Mouse (Mus musculus) heart, embryonic 14.5 days (tissue): Measurements from ENCODE around the gene Tent4b. TPM values are rescaled to one million over a fixed set of nuclear protein-coding genes. Genes with fewer than 3 reads are reported as not detected.

Experiments
- ATAC-seq: fragments of 200-750 bp; cut with Nextera tagmentation; 2 replicates; pipeline ENCODE4 v1.8.0; 2017; ENCODE audit warnings: low read depth, moderate TSS enrichment; ENCODE audit not compliant: insufficient number of reproducible peaks, insufficient read depth, low FRiP score
- H3K27ac ChIP-seq, 2 experiments: fragments of 200-500 bp in 1 of 2; fragments of 300-500 bp in 1 of 2; sonication (generic) in 1 of 2; replicated peaks in 1 of 2; 2 replicates each; pipeline ENCODE4 v1.5.1; 2012 to 2014; ENCODE audit warnings: low read depth in 2 of 2, low read length in 2 of 2, control low read depth in 1 of 2, mild to moderate bottlenecking in 1 of 2, mixed read lengths in 1 of 2; ENCODE audit not compliant: control insufficient read depth in 1 of 2, insufficient read depth in 1 of 2
- H3K27me3 ChIP-seq: fragments of 300-500 bp; sonication (generic); 2 replicates; pipeline ENCODE4 v1.6.1; 2014; ENCODE audit warnings: mild to moderate bottlenecking, low read length, control low read depth; ENCODE audit not compliant: control insufficient read depth, insufficient read depth
- H3K36me3 ChIP-seq: fragments of 300-500 bp; sonication (generic); 2 replicates; pipeline ENCODE4 v1.6.1; 2014; ENCODE audit warnings: mild to moderate bottlenecking, control low read depth, low read length, mixed read lengths; ENCODE audit not compliant: control insufficient read depth, insufficient read depth
- H3K4me1 ChIP-seq, 2 experiments: fragments of 200-500 bp in 1 of 2; fragments of 300-500 bp in 1 of 2; sonication (generic) in 1 of 2; 2 replicates each; pipeline ENCODE4 v1.6.1; 2012 to 2014; ENCODE audit warnings: low read length in 2 of 2, control low read depth in 1 of 2, mixed read lengths in 1 of 2; ENCODE audit not compliant: control insufficient read depth in 2 of 2, insufficient read depth in 2 of 2
- H3K4me2 ChIP-seq: fragments of 300-500 bp; sonication (generic); 2 replicates; pipeline ENCODE4 v1.6.1; 2014; ENCODE audit warnings: mild to moderate bottlenecking, low read length
- H3K4me3 ChIP-seq, 2 experiments: fragments of 200-500 bp in 1 of 2; fragments of 300-500 bp in 1 of 2; sonication (generic) in 1 of 2; 2 replicates each; pipeline ENCODE4 v1.5.1; 2012 to 2014; ENCODE audit warnings: low read length in 2 of 2, mild to moderate bottlenecking in 2 of 2, control low read depth in 1 of 2, low read depth in 1 of 2, moderate library complexity in 1 of 2; ENCODE audit not compliant: control insufficient read depth in 1 of 2, insufficient read depth in 1 of 2
- H3K9ac ChIP-seq: fragments of 300-500 bp; sonication (generic); 2 replicates; pipeline ENCODE4 v1.6.1; 2014; ENCODE audit warnings: mild to moderate bottlenecking, low read length
- H3K9me3 ChIP-seq: fragments of 300-500 bp; sonication (generic); 2 replicates; pipeline ENCODE4 v1.6.1; 2016; ENCODE audit warnings: low read length, control low read depth; ENCODE audit not compliant: control insufficient read depth
- WGBS: fragments of 180-500 bp; shearing (Covaris S2); extraction: QIAGEN DNeasy Blood & Tissue Kit; methylation state at CpG from one replicate; pipeline ENCODE4 v1.1.7; 2014; 5-methylcytosine and 5-hydroxymethylcytosine counted together
- polyA plus RNA-seq: library from polyadenylated mRNA; unstranded; fragments of >200 nt; fragmentation: Nextera tagmentation; extraction: Ambion mirVana; gene quantifications from 2 replicates; pipeline ENCODE4 v1.2.1, GENCODE M21; 2014

Tent4b gene
- 9.1 and 10.1 TPM in 2 replicates for polyA plus RNA-seq

- H3K4me3 ChIP-seq: peak within 1 kb of the TSS; percentile 89 to 100
- peak within 1 kb of the TSS; percentile 96 for H3K4me2 ChIP-seq
- H3K27me3 ChIP-seq: no peaks in the 10 kb centered on the region
- peaks cover 4 to 23% of the 10 kb centered on the region in 2 experiments; a peak in 3 of 4 replicates for H3K4me1 ChIP-seq
- H3K9me3 ChIP-seq: no peaks in the 10 kb centered on the region
- no peaks in the 10 kb centered on the region for H3K36me3 ChIP-seq
- peak within 1 kb of the TSS; percentile 91 for H3K9ac ChIP-seq
- under 1% methylated on average over 67 of the region's 97 CpGs for WGBS
- peak; percentile 95 for ATAC-seq
- H3K27ac ChIP-seq: peak within 1 kb of the TSS; percentile 96 to 99
Measured at GRCm38 (mm10) chr8:88198945-88199571, at the start of gene Tent4b. Gene Tent4b (plus strand): TSS chr8:88199213.

GRCm38 (mm10) chr8:88150910-88151371, 48.1 kb upstream of the Tent4b start:
- H3K27ac ChIP-seq: no peak overlapping the region
- H3K27me3 ChIP-seq: no peaks in the 10 kb centered on the region
- no peak overlapping the region for H3K4me2 ChIP-seq
- 91% methylated on average over 6 of the region's 6 CpGs for WGBS
- peaks cover 91% of the 10 kb centered on the region for H3K36me3 ChIP-seq
- no peak for ATAC-seq
- no peaks in the 10 kb centered on the region for H3K9me3 ChIP-seq
- no peak overlapping the region for H3K9ac ChIP-seq
- H3K4me1 ChIP-seq: no peaks in the 10 kb centered on the region
- H3K4me3 ChIP-seq: no peak overlapping the region

- WGBS: 89% methylated on average over 9 of the region's 10 CpGs
- no peak overlapping the region for H3K9ac ChIP-seq
- peaks cover 94% of the 10 kb centered on the region for H3K36me3 ChIP-seq
Measured at GRCm38 (mm10) chr8:88160237-88160995, 38.6 kb upstream of the Tent4b start.

GRCm38 (mm10) chr8:88161439-88161838, 37.6 kb upstream of the Tent4b start:
- no peak overlapping the region for H3K4me3 ChIP-seq
- 77% methylated on average over 5 of the region's 5 CpGs for WGBS
- H3K36me3 ChIP-seq: peaks cover 93% of the 10 kb centered on the region
- H3K9ac ChIP-seq: no peak overlapping the region
- no peak overlapping the region for H3K4me2 ChIP-seq
- H3K27me3 ChIP-seq: no peaks in the 10 kb centered on the region
- H3K4me1 ChIP-seq: no peaks in the 10 kb centered on the region
- no peaks in the 10 kb centered on the region for H3K9me3 ChIP-seq
- no peak for ATAC-seq
- H3K27ac ChIP-seq: no peak overlapping the region

More at GRCm38 (mm10) chr8:88160237-88160995, 38.6 kb upstream of the Tent4b start:
- Histone ChIP-seq H3K4me1 (no peaks in the 10 kb centered on the region), H3K27ac (no peak overlapping the region), H3K4me2 (no peak overlapping the region), H3K27me3 (no peaks in the 10 kb centered on the region), H3K4me3 (no peak overlapping the region), H3K9me3 (no peaks in the 10 kb centered on the region)
- no peak for ATAC-seq

- H3K4me3 ChIP-seq: no peak overlapping the region
- no peak overlapping the region for H3K27ac ChIP-seq
- H3K36me3 ChIP-seq: peaks cover 27% of the 10 kb centered on the region
- H3K4me2 ChIP-seq: no peak overlapping the region
- H3K9ac ChIP-seq: no peak overlapping the region
- H3K27me3 ChIP-seq: no peaks in the 10 kb centered on the region
- ATAC-seq: no peak
- no peaks in the 10 kb centered on the region for H3K4me1 ChIP-seq
- no peaks in the 10 kb centered on the region for H3K9me3 ChIP-seq
- WGBS: 84% methylated on average over 7 of the region's 7 CpGs
Measured at GRCm38 (mm10) chr8:88175264-88175663, 23.7 kb upstream of the Tent4b start.

- no peak overlapping the region for H3K9ac ChIP-seq
- no peak overlapping the region for H3K27ac ChIP-seq
- no peak for ATAC-seq
- no peaks in the 10 kb centered on the region for H3K9me3 ChIP-seq
- no peaks in the 10 kb centered on the region for H3K4me1 ChIP-seq
- H3K4me3 ChIP-seq: no peak overlapping the region
- H3K4me2 ChIP-seq: no peak overlapping the region
- WGBS: 89% methylated on average over 8 of the region's 8 CpGs
- no peaks in the 10 kb centered on the region for H3K27me3 ChIP-seq
- peaks cover 10% of the 10 kb centered on the region for H3K36me3 ChIP-seq
Measured at GRCm38 (mm10) chr8:88177291-88177690, 21.7 kb upstream of the Tent4b start.

GRCm38 (mm10) chr8:88183121-88183520, 15.9 kb upstream of the Tent4b start:
- no peak for ATAC-seq
- Histone ChIP-seq H3K4me2 (no peak overlapping the region), H3K9ac (no peak overlapping the region), H3K36me3 (no peaks in the 10 kb centered on the region), H3K27ac (no peak overlapping the region), H3K4me1 (no peaks in the 10 kb centered on the region), H3K27me3 (no peaks in the 10 kb centered on the region), H3K4me3 (no peak overlapping the region), H3K9me3 (no peaks in the 10 kb centered on the region)
- 88% methylated on average over 2 of the region's 2 CpGs for WGBS
